Mouse (Mus musculus) embryonic facial prominence, embryonic 12.5 days (tissue): Measurements from ENCODE around the gene Fdx1. TPM values are rescaled to one million over a fixed set of nuclear protein-coding genes. Genes with fewer than 3 reads are reported as not detected.
A peak's percentile ranks its signal among the peaks of the same experiment; 100 is the strongest.

Source experiments
- ATAC-seq: fragments of 200-750 bp; cut with Nextera tagmentation; 2 replicates; pipeline ENCODE4 v1.8.0; 2017; ENCODE audit not compliant: insufficient number of reproducible peaks, insufficient read depth, low FRiP score, low TSS enrichment
- H3K27ac ChIP-seq: fragments of 300-500 bp; sonication (generic); 2 replicates; pipeline ENCODE4 v1.5.1; 2016; ENCODE audit warnings: mild to moderate bottlenecking
- H3K27me3 ChIP-seq: fragments of 300-500 bp; sonication (generic); 2 replicates; pipeline ENCODE4 v1.6.1; 2016; ENCODE audit warnings: mild to moderate bottlenecking, moderate library complexity
- H3K36me3 ChIP-seq: fragments of 300-500 bp; sonication (generic); 2 replicates; pipeline ENCODE4 v1.6.1; 2016; ENCODE audit warnings: mild to moderate bottlenecking
- H3K4me1 ChIP-seq: fragments of 300-500 bp; sonication (generic); 2 replicates; pipeline ENCODE4 v1.6.1; 2016
- H3K4me2 ChIP-seq: fragments of 300-500 bp; sonication (generic); replicated peaks from 2 replicates; pipeline ENCODE4 v1.6.1; 2016; ENCODE audit warnings: mild to moderate bottlenecking, moderate library complexity
- H3K4me3 ChIP-seq: fragments of 300-500 bp; sonication (generic); 2 replicates; pipeline ENCODE4 v1.5.1; 2016; ENCODE audit warnings: mild to moderate bottlenecking
- H3K9ac ChIP-seq: fragments of 300-500 bp; sonication (generic); 2 replicates; pipeline ENCODE4 v1.6.1; 2016; ENCODE audit warnings: mild to moderate bottlenecking, moderate library complexity
- H3K9me3 ChIP-seq: fragments of 300-500 bp; sonication (generic); 2 replicates; pipeline ENCODE4 v1.6.1; 2016; ENCODE audit warnings: mild to moderate bottlenecking, moderate library complexity
- WGBS: fragments of 180-500 bp; shearing (Covaris S2); methylation state at CpG from one replicate; pipeline ENCODE4 v1.1.7; 2016; 5-methylcytosine and 5-hydroxymethylcytosine counted together
- polyA plus RNA-seq: library from polyadenylated mRNA; unstranded; fragments of >200 nt; fragmentation: Nextera tagmentation; extraction: Ambion mirVana; gene quantifications from 2 replicates; pipeline ENCODE4 v1.2.1, GENCODE M21; 2016

Gene Fdx1
- polyA plus RNA-seq, 1 experiment from 2014 or later = 66.1 TPM

- peaks cover 14% of the 10 kb centered on the region for H3K36me3 ChIP-seq
- H3K27me3 ChIP-seq = no peaks in the 10 kb centered on the region
- H3K4me3 ChIP-seq = no peak overlapping the region
- no peaks in the 10 kb centered on the region for H3K9me3 ChIP-seq
- no peak overlapping the region for H3K9ac ChIP-seq
- no peak overlapping the region for H3K27ac ChIP-seq
- H3K4me1 ChIP-seq = 0 out of 2 replicates have a peak, but pooled peaks cover 11% of the 10 kb centered on the region
- no peak overlapping the region for H3K4me2 ChIP-seq
- no peak for ATAC-seq
These were observed 4.4 kb downstream of the Fdx1 start for GRCm38 (mm10) chr9:51958981-51959380.

DNA sequence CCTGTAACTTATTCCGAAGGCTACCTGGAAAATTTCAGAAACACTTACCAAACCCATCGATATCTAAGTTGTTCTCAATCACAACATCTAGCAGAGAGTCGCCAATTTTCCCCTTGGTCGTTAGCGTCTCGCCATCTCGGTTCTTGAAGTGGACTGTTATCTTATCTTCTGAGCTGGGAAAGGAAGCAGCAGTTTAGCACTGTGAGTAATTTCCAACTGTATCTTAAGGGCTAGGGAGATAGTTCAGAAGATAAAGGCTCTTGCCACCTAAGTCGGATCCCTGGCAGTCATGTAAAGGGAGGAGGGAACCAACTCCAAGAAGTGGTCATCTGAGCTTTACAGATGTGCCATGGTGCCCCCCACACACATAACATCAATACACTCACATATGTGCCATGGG, 6.3 kb downstream of the Fdx1 start:
- WGBS = 92% methylated on average over 8 of the region's 8 CpGs
- Histone ChIP-seq H3K27ac (no peak overlapping the region), H3K9me3 (no peaks in the 10 kb centered on the region), H3K36me3 (peaks cover 14% of the 10 kb centered on the region), H3K27me3 (no peaks in the 10 kb centered on the region), H3K9ac (no peak overlapping the region), H3K4me1 (0 out of 2 replicates have a peak, but pooled peaks cover 8% of the 10 kb centered on the region), H3K4me3 (no peak overlapping the region), H3K4me2 (no peak overlapping the region)
- no peak for ATAC-seq

DNA sequence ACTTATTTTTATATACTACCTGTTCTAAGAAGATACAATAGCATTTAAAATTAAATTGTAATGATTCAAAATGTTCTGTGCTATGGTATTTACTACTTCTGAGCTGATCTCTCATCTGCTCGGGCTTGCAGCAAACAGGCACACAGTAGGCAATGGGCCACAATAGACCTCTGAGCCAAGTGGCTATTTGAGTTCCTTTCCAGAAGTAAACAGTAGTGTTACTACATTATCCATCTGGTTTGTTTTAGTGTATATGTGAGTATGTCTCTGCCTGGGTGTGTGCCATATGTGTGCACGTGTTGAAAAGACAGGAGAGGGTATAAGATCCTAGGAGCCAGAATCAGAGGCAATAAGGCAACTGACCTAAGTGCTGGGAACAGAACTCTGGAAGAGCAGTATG, 6.9 kb downstream of the Fdx1 start:
- WGBS = 75% methylated on average over 2 of the region's 2 CpGs
- ATAC-seq = no peak
- H3K9me3 ChIP-seq = no peaks in the 10 kb centered on the region
- no peaks in the 10 kb centered on the region for H3K27me3 ChIP-seq
- no peak overlapping the region for H3K4me3 ChIP-seq
- H3K9ac ChIP-seq = no peak overlapping the region
- peaks cover 14% of the 10 kb centered on the region for H3K36me3 ChIP-seq
- H3K27ac ChIP-seq = no peak overlapping the region
- H3K4me1 ChIP-seq = 0 out of 2 replicates have a peak, but pooled peaks cover 3% of the 10 kb centered on the region
- no peak overlapping the region for H3K4me2 ChIP-seq

DNA sequence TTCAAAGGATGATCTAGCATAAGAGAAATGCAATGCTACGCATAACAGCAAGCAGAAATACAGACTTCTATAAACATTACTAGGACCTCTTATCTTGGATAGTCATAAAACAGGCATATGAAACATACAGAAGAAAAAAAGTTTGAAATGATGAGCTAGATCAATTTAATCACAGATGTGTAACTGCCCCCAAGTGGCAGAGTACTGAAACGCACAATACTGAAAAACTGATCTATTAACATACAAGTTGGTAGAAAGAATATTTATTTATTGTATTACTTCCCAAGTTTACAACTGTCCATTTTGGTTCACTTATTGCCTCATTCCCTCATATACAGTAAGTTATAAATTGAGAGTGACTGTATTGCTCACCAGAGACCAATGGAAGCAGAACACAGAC, 12.0 kb downstream of the Fdx1 start:
- Histone ChIP-seq H3K36me3 (peaks cover 23% of the 10 kb centered on the region), H3K9ac (no peak overlapping the region), H3K4me1 (no peaks in the 10 kb centered on the region), H3K4me2 (no peak overlapping the region), H3K9me3 (no peaks in the 10 kb centered on the region), H3K27ac (no peak overlapping the region), H3K27me3 (no peaks in the 10 kb centered on the region), H3K4me3 (no peak overlapping the region)
- WGBS = 70% methylated on average over 2 of the region's 2 CpGs
- no peak for ATAC-seq

- no peaks in the 10 kb centered on the region for H3K4me1 ChIP-seq
- H3K9ac ChIP-seq = no peak overlapping the region
- no peaks in the 10 kb centered on the region for H3K27me3 ChIP-seq
- WGBS = 73% methylated on average over 1 of the region's 1 CpGs
- ATAC-seq = no peak
- no peaks in the 10 kb centered on the region for H3K9me3 ChIP-seq
- peaks cover 18% of the 10 kb centered on the region for H3K36me3 ChIP-seq
- no peak overlapping the region for H3K4me2 ChIP-seq
- H3K27ac ChIP-seq = no peak overlapping the region
- no peak overlapping the region for H3K4me3 ChIP-seq
These were observed 12.7 kb downstream of the Fdx1 start for GRCm38 (mm10) chr9:51950667-51951066.

- no peak for ATAC-seq
- H3K9me3 ChIP-seq = no peaks in the 10 kb centered on the region
- H3K4me2 ChIP-seq = no peak overlapping the region
- no peak overlapping the region for H3K9ac ChIP-seq
- no peak overlapping the region for H3K4me3 ChIP-seq
- H3K36me3 ChIP-seq = peaks cover 18% of the 10 kb centered on the region
- H3K4me1 ChIP-seq = no peaks in the 10 kb centered on the region
- no peaks in the 10 kb centered on the region for H3K27me3 ChIP-seq
- 87% methylated on average over 3 of the region's 3 CpGs for WGBS
- H3K27ac ChIP-seq = no peak overlapping the region
These were observed 13.1 kb downstream of the Fdx1 start for GRCm38 (mm10) chr9:51950225-51950624.

- Histone ChIP-seq H3K36me3 (peaks cover 17% of the 10 kb centered on the region), H3K4me2 (no peak overlapping the region), H3K9ac (no peak overlapping the region), H3K4me1 (no peaks in the 10 kb centered on the region), H3K4me3 (no peak overlapping the region), H3K27me3 (no peaks in the 10 kb centered on the region), H3K27ac (no peak overlapping the region), H3K9me3 (no peaks in the 10 kb centered on the region)
- WGBS = 91% methylated on average over 6 of the region's 6 CpGs
- ATAC-seq = no peak
These were observed 19.4 kb downstream of the Fdx1 start for GRCm38 (mm10) chr9:51943934-51944333.

DNA sequence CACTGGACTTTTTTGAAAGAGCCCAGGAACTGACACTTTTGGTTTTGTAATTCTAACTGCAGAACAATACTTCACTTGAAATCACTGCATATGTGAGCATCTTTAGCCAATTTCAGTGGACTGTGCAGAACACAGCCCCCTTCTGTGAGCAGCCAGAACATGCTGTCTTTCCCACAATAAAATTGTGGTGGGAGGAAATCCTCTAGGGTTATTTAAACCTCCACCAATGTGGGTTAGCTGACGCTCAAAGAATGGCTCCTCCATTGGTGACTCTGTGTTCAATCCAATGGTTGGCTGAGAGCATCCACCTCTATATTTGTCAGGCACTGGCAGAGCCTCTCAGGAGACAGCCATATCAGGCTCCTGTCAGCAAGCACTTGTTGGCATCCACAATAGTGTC, 28.7 kb downstream of the Fdx1 start:
- no peaks in the 10 kb centered on the region for H3K9me3 ChIP-seq
- ATAC-seq = no peak
- WGBS = 74% methylated on average over 1 of the region's 1 CpGs
- H3K4me1 ChIP-seq = no peaks in the 10 kb centered on the region
- no peak overlapping the region for H3K9ac ChIP-seq
- H3K4me2 ChIP-seq = no peak overlapping the region
- H3K27ac ChIP-seq = no peak overlapping the region
- no peaks in the 10 kb centered on the region for H3K36me3 ChIP-seq
- no peaks in the 10 kb centered on the region for H3K27me3 ChIP-seq
- no peak overlapping the region for H3K4me3 ChIP-seq

DNA sequence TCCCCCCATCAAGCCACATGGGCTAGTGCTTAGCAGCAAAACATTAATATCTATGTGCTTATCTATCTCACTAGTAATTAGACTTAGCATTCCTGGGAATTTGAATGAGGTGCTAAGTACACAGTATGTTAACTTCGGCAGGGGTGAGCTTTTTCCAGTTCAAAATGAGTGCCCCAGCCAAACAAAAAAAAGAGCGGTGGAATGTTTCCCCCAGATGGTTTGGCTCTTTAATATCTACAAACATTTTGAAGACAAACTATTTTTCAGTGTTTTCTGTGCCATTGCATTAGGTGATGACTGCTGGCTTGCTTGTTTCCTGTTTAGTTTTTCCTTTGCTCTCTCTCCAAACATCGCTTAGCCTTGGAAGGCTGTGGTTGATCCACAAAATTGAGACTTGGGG, 31.4 kb downstream of the Fdx1 start:
- Histone ChIP-seq H3K9me3 (no peaks in the 10 kb centered on the region), H3K36me3 (no peaks in the 10 kb centered on the region), H3K9ac (no peak overlapping the region), H3K27me3 (no peaks in the 10 kb centered on the region), H3K4me2 (no peak overlapping the region), H3K4me1 (peaks cover 25% of the 10 kb centered on the region), H3K27ac (no peak overlapping the region), H3K4me3 (no peak overlapping the region)
- WGBS = 86% methylated on average over 3 of the region's 3 CpGs
- ATAC-seq = no peak

GRCm38 (mm10) chr9:51931054-51931690, 32.2 kb downstream of the Fdx1 start:
- Histone ChIP-seq H3K9ac (no peak overlapping the region), H3K27me3 (no peaks in the 10 kb centered on the region), H3K27ac (no peak overlapping the region), H3K9me3 (no peaks in the 10 kb centered on the region), H3K4me2 (no peak overlapping the region), H3K4me1 (peaks cover 26% of the 10 kb centered on the region), H3K4me3 (no peak overlapping the region), H3K36me3 (no peaks in the 10 kb centered on the region)
- no peak for ATAC-seq
- WGBS = 90% methylated on average over 7 of the region's 7 CpGs

DNA sequence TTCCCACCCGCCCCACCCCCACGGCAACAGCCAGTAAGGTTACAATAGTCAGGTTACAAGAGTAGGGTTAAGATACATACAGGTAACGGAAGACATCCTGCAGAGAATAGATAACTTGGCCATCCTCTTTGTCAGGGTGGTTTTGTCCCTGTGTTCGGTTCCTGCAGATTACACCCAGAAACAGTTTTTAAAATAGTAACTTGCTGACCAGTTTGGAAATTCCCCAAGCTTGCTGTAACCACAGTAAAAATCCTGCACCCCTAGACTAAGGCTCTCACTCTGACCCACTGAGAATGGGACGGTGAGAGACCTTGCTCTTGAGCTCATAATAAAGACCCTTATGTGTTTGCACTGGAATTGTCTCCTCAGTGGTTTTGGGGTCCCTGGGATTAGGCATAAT, 33.4 kb downstream of the Fdx1 start:
- WGBS = 72% methylated on average over 5 of the region's 5 CpGs

DNA sequence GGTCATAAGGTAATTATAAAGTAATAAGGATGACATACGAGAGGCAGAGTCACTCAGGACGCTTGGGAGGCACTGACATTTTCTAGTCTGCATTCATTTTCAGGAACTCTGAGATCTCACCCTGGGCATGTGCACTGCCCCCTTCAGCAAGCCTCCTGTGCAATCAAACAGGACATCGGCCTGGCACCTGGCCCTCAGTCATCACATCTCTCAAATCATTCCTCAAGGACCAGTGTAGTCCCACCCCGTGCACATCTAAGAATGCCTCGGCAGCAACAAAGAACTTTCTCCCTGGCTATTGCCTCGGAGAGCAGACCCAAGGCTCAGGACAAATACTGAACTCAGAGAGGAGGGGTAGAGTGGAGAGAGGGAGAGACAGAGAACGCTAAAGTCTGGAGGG, 34.7 kb downstream of the Fdx1 start:
- no peak overlapping the region for H3K9ac ChIP-seq
- WGBS = 35% methylated on average over 7 of the region's 7 CpGs
- 0 out of 2 replicates have a peak, but pooled peaks have one; percentile 35 for ATAC-seq

More for the DNA sequence above, 33.4 kb downstream of the Fdx1 start:
- no peak overlapping the region for H3K27ac ChIP-seq
- H3K4me2 ChIP-seq = no peak overlapping the region
- H3K9me3 ChIP-seq = no peaks in the 10 kb centered on the region
- H3K9ac ChIP-seq = no peak overlapping the region
- H3K4me3 ChIP-seq = no peak overlapping the region
- peaks cover 26% of the 10 kb centered on the region for H3K4me1 ChIP-seq
- H3K27me3 ChIP-seq = no peaks in the 10 kb centered on the region
- H3K36me3 ChIP-seq = no peaks in the 10 kb centered on the region
- ATAC-seq = no peak

More for the DNA sequence above, 34.7 kb downstream of the Fdx1 start:
- Histone ChIP-seq H3K4me1 (peaks cover 26% of the 10 kb centered on the region), H3K4me2 (peak overlapping the region; percentile 29), H3K27me3 (no peaks in the 10 kb centered on the region), H3K4me3 (no peak overlapping the region), H3K27ac (peak overlapping the region; percentile 64; the same call in 1 of the 2 replicates), H3K9me3 (no peaks in the 10 kb centered on the region), H3K36me3 (no peaks in the 10 kb centered on the region)
